Mouse (Mus musculus) left cerebral cortex, postnatal 10 days (tissue): ENCODE measurements around the gene Fanci. TPM values are rescaled to one million over a fixed set of nuclear protein-coding genes. Genes with fewer than 3 reads are reported as not detected.

Experiments
- DNase-seq, 2 experiments: peaks; one replicate each; pipeline ENCODE4 v3.0.0; 2021 to 2022; ENCODE audit warnings: low spot score in 2 of 2, mixed read lengths in 1 of 2; ENCODE audit errors: extremely low spot score in 1 of 2
- intact Hi-C: fragments of 180-260 bp; cut with DNase I; formaldehyde crosslinking; loops from one replicate; pipeline ENCODE4 v1.15.1; 2025
- total RNA-seq, 2 experiments: library from RNA; stranded (reverse); gene quantifications; 2 replicates each; pipeline ENCODE4 v1.2.3; 2021

Gene Fanci
- total RNA-seq, 2 experiments from 2014 or later, result 0.55 to 0.88 TPM

- no peak for DNase-seq
- intact Hi-C loops, result loop anchor here (10.0 kb wide), 1 partner anchor 218 kb away; no protein-coding TSS in a partner anchor
Measured at GRCm38 (mm10) chr7:79376516-79377275, 15.0 kb upstream of the Fanci start.

- intact Hi-C loops, result no loop called here
- DNase-seq, result peak; percentile 46 to 69
Measured at GRCm38 (mm10) chr7:79386422-79387133, 5.2 kb upstream of the Fanci start, which contains the start of gene Rlbp1. TSS of gene Rlbp1 (minus strand) at chr7:79387048.

GRCm38 (mm10) chr7:79387140-79387539 lies 4.6 kb upstream of the Fanci start:
- intact Hi-C loops, result no loop called here
- no peak for DNase-seq

GRCm38 (mm10) chr7:79387991-79388390 lies 3.7 kb upstream of the Fanci start:
- peak in 1 of 2 experiments; percentile 16 for DNase-seq
- intact Hi-C loops, result no loop called here

- intact Hi-C loops, result no loop called here
- DNase-seq, result peak in 1 of 2 experiments; percentile 28
Measured at GRCm38 (mm10) chr7:79388671-79389206, 3.0 kb upstream of the Fanci start.

- DNase-seq, result peak in 1 of 2 experiments; percentile 13
- intact Hi-C loops, result loop anchor here (5.0 kb wide), 1 partner anchor 77 kb away; the partner anchor contains the start of gene Polg
Measured at GRCm38 (mm10) chr7:79390141-79390708, 1.5 kb upstream of the Fanci start.

- intact Hi-C loops, result loop anchor here (5.0 kb wide), 1 partner anchor 76 kb away; the partner anchor contains the start of gene Polg
- no peak for DNase-seq
Measured at GRCm38 (mm10) chr7:79391471-79391870, 258 bp upstream of the Fanci start.

GRCm38 (mm10) chr7:79392860-79393513 lies 1.3 kb downstream of the Fanci start:
- DNase-seq, result peak in 1 of 2 experiments; percentile 25
- intact Hi-C loops, result loop anchor here (5.0 kb wide), 1 partner anchor 74 kb away; the partner anchor contains the start of gene Polg

GRCm38 (mm10) chr7:79393924-79394323 lies 2.2 kb downstream of the Fanci start:
- intact Hi-C loops, result loop anchor here (5.0 kb wide), 1 partner anchor 73 kb away; the partner anchor contains the start of gene Polg
- no peak for DNase-seq

- intact Hi-C loops, result loop anchor here (5.0 kb wide), 1 partner anchor 73 kb away; the partner anchor contains the start of gene Polg
- no peak for DNase-seq
Measured at GRCm38 (mm10) chr7:79394666-79395065, 2.9 kb downstream of the Fanci start.

GRCm38 (mm10) chr7:79395186-79395585 lies 3.5 kb downstream of the Fanci start:
- intact Hi-C loops, result no loop called here
- no peak for DNase-seq

GRCm38 (mm10) chr7:79397446-79397963 lies 5.8 kb downstream of the Fanci start:
- intact Hi-C loops, result no loop called here
- no peak for DNase-seq

- DNase-seq, result no peak
- intact Hi-C loops, result no loop called here
Measured at GRCm38 (mm10) chr7:79398426-79398825, 6.7 kb downstream of the Fanci start.

- intact Hi-C loops, result no loop called here
- no peak for DNase-seq
Measured at GRCm38 (mm10) chr7:79398971-79399370, 7.2 kb downstream of the Fanci start.

GRCm38 (mm10) chr7:79400296-79400695 lies 8.6 kb downstream of the Fanci start:
- intact Hi-C loops, result no loop called here
- DNase-seq, result no peak

GRCm38 (mm10) chr7:79414449-79415375 lies 23.0 kb downstream of the Fanci start:
- no peak for DNase-seq
- intact Hi-C loops, result no loop called here

- intact Hi-C loops, result no loop called here
- DNase-seq, result no peak
Measured at GRCm38 (mm10) chr7:79419950-79420349, 28.2 kb downstream of the Fanci start.
